18 mouse cellular contexts compared by ENCODE assay signal in the genomic region with DNA sequence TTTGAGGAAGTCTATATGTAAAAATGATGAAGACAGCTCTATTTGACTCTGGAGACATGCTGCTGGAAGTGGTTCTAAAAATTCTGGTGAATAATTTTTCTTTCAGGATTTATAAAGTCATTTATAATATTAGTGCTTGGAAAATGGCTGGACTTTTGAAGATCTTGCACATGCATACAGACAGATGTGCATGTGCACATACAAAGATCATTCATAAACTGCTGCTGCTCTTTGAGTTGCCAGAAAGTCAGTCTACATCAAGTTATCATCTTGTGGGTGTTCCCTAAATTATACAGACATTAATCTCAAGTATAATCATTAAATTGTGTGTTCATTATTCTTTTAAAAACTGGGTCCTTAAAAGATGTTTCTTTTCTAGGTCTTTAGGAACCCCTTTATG.
DNase-seq lines count a peak whose midpoint lies in the region; ATAC-seq and TF ChIP-seq lines count a peak whose summit lies in the region.
"Had no signal": no experiment of that assay in that cellular context is flagged by ENCODE, and none has a peak within 500 bp of the region (broad histone marks: within the 10 kb centered on the region; RNA-seq: fewer than 3 reads in every experiment).

No protein-coding gene starts in this region.

- peak overlapping the region; percentile 57; the same call in 1 of the 2 replicates for H3K27ac ChIP-seq in forebrain, embryonic 13.5 days
- no peak overlapping the region for H3K27ac ChIP-seq in forebrain, embryonic 11.5 days (ENCODE audit: low read depth, low read length)
- no peak overlapping the region for H3K27ac ChIP-seq in hindbrain, embryonic 11.5 days (ENCODE audit: low read depth, low read length)
- H3K27ac ChIP-seq in hindbrain, embryonic 12.5 days, result no peak overlapping the region
- H3K27ac ChIP-seq in midbrain, embryonic 11.5 days (ENCODE audit: low read depth, low read length), result no peak overlapping the region
- H3K27ac ChIP-seq in midbrain, postnatal 0 days (ENCODE audit: low read depth, low read length), result no peak overlapping the region
- no peak overlapping the region for H3K27ac ChIP-seq in neural tube, embryonic 12.5 days
- H3K27ac ChIP-seq: embryonic facial prominence, embryonic 10.5 days; heart, adult 2 months; heart, embryonic 15.5 days had no signal

- TF ChIP-seq CTCF in midbrain, postnatal 0 days (IDR thresholded peaks at IDR 0.05), result no peak

- ATAC-seq in forebrain, embryonic 13.5 days, result no peak; the same call in 1 of the 2 replicates
- no peak for ATAC-seq in forebrain, embryonic 11.5 days (replicated peaks; ENCODE audit: low FRiP score)
- peak; percentile 56; the same call in 1 of the 2 replicates for ATAC-seq in hindbrain, embryonic 11.5 days (ENCODE audit: low FRiP score)
- no peak for ATAC-seq in hindbrain, embryonic 12.5 days (ENCODE audit: low FRiP score)
- ATAC-seq in midbrain, embryonic 11.5 days (ENCODE audit: low FRiP score), result peak; percentile 24; the same call in 1 of the 2 replicates
- ATAC-seq in midbrain, postnatal 0 days (ENCODE audit: low FRiP score), result no peak
- ATAC-seq in neural tube, embryonic 12.5 days (ENCODE audit: low FRiP score, low read depth), result 0 out of 2 replicates have a peak, but pooled peaks have one; percentile 38
- ATAC-seq: CD4-positive, CD25-positive, alpha-beta regulatory T cell, adult 4 months had no signal

- DNase-seq in forebrain, embryonic 11.5 days (ENCODE audit: low spot score), result no peak
- no peak for DNase-seq in hindbrain, embryonic 11.5 days (ENCODE audit: low spot score)
- no peak for DNase-seq in midbrain, embryonic 11.5 days (ENCODE audit: low spot score, missing footprints)
- DNase-seq in midbrain, postnatal 0 days (ENCODE audit: low spot score), result no peak
- DNase-seq in neural tube, embryonic 10.5 days (ENCODE audit: extremely low spot score, low spot score), result no peak
- DNase-seq: adrenal gland, adult 8-10 months; adrenal gland, postnatal 36 days; B cell, adult 2 months; cerebellum, adult 2 months; gastrocnemius, postnatal 14 days; heart, adult 2 months had no signal

- no peak overlapping the region for H3K9ac ChIP-seq in forebrain, embryonic 13.5 days
- H3K9ac ChIP-seq in forebrain, embryonic 11.5 days (ENCODE audit: low read length), result no peak overlapping the region
- H3K9ac ChIP-seq in hindbrain, embryonic 11.5 days (ENCODE audit: low read depth, low read length), result no peak overlapping the region
- no peak overlapping the region for H3K9ac ChIP-seq in hindbrain, embryonic 12.5 days
- no peak overlapping the region for H3K9ac ChIP-seq in midbrain, embryonic 11.5 days (ENCODE audit: low read length)
- no peak overlapping the region for H3K9ac ChIP-seq in midbrain, postnatal 0 days (replicated peaks; ENCODE audit: low read length, poor library complexity, severe bottlenecking)
- H3K9ac ChIP-seq in neural tube, embryonic 12.5 days, result no peak overlapping the region
- H3K9ac ChIP-seq: heart, embryonic 15.5 days had no signal

- H3K4me3 ChIP-seq in forebrain, embryonic 13.5 days, result no peak overlapping the region
- no peak overlapping the region for H3K4me3 ChIP-seq in forebrain, embryonic 11.5 days (ENCODE audit: low read depth, low read length)
- H3K4me3 ChIP-seq in hindbrain, embryonic 11.5 days (ENCODE audit: low read depth, low read length), result no peak overlapping the region
- H3K4me3 ChIP-seq in hindbrain, embryonic 12.5 days, result no peak overlapping the region
- no peak overlapping the region for H3K4me3 ChIP-seq in midbrain, embryonic 11.5 days (ENCODE audit: low read depth, low read length)
- H3K4me3 ChIP-seq in midbrain, postnatal 0 days (ENCODE audit: low read depth, low read length), result no peak overlapping the region
- no peak overlapping the region for H3K4me3 ChIP-seq in neural tube, embryonic 12.5 days
- H3K4me3 ChIP-seq: embryonic facial prominence, embryonic 10.5 days; heart, adult 2 months; heart, embryonic 15.5 days had no signal

- peaks cover 17% of the 10 kb centered on the region for H3K4me1 ChIP-seq in forebrain, embryonic 13.5 days
- H3K4me1 ChIP-seq in forebrain, embryonic 11.5 days (replicated peaks; ENCODE audit: control insufficient read depth, insufficient read depth, low read length), result no peaks in the 10 kb centered on the region
- no peaks in the 10 kb centered on the region for H3K4me1 ChIP-seq in hindbrain, embryonic 11.5 days (replicated peaks; ENCODE audit: control insufficient read depth, insufficient read depth, low read length)
- H3K4me1 ChIP-seq in hindbrain, embryonic 12.5 days, result peaks cover 9% of the 10 kb centered on the region
- H3K4me1 ChIP-seq in midbrain, embryonic 11.5 days (ENCODE audit: control insufficient read depth, insufficient read depth, low read length), result peaks cover 7% of the 10 kb centered on the region
- H3K4me1 ChIP-seq in midbrain, postnatal 0 days (ENCODE audit: insufficient read depth, low read length), result no peaks in the 10 kb centered on the region
- H3K4me1 ChIP-seq in neural tube, embryonic 12.5 days, result no peaks in the 10 kb centered on the region

- H3K4me2 ChIP-seq in forebrain, embryonic 13.5 days, result no peak overlapping the region
- H3K4me2 ChIP-seq in forebrain, embryonic 11.5 days (ENCODE audit: low read depth, low read length, severe bottlenecking), result no peak overlapping the region
- H3K4me2 ChIP-seq in hindbrain, embryonic 11.5 days (replicated peaks; ENCODE audit: low read depth, low read length), result no peak overlapping the region
- H3K4me2 ChIP-seq in hindbrain, embryonic 12.5 days (replicated peaks), result no peak overlapping the region
- H3K4me2 ChIP-seq in midbrain, embryonic 11.5 days, result no peak overlapping the region
- no peak overlapping the region for H3K4me2 ChIP-seq in midbrain, postnatal 0 days (ENCODE audit: low read depth, low read length, poor library complexity, severe bottlenecking)
- no peak overlapping the region for H3K4me2 ChIP-seq in neural tube, embryonic 12.5 days (replicated peaks)

- H3K27me3 ChIP-seq in forebrain, embryonic 13.5 days, result no peaks in the 10 kb centered on the region
- H3K27me3 ChIP-seq in forebrain, embryonic 11.5 days (ENCODE audit: control insufficient read depth, insufficient read depth, low read length), result no peaks in the 10 kb centered on the region
- H3K27me3 ChIP-seq in hindbrain, embryonic 11.5 days (ENCODE audit: control insufficient read depth, insufficient read depth, low read length), result no peaks in the 10 kb centered on the region
- H3K27me3 ChIP-seq in hindbrain, embryonic 12.5 days, result no peaks in the 10 kb centered on the region
- no peaks in the 10 kb centered on the region for H3K27me3 ChIP-seq in midbrain, embryonic 11.5 days (ENCODE audit: control insufficient read depth, insufficient read depth, low read length)
- no peaks in the 10 kb centered on the region for H3K27me3 ChIP-seq in midbrain, postnatal 0 days (ENCODE audit: insufficient read depth, low read length)
- H3K27me3 ChIP-seq in neural tube, embryonic 12.5 days (replicated peaks), result no peaks in the 10 kb centered on the region
- H3K27me3 ChIP-seq: heart, embryonic 15.5 days had no signal

- H3K36me3 ChIP-seq in forebrain, embryonic 13.5 days (ENCODE audit: poor library complexity, severe bottlenecking), result no peaks in the 10 kb centered on the region
- no peaks in the 10 kb centered on the region for H3K36me3 ChIP-seq in forebrain, embryonic 11.5 days (ENCODE audit: control insufficient read depth, insufficient read depth, low read length)
- H3K36me3 ChIP-seq in hindbrain, embryonic 11.5 days (ENCODE audit: control insufficient read depth, insufficient read depth, low read length), result no peaks in the 10 kb centered on the region
- H3K36me3 ChIP-seq in hindbrain, embryonic 12.5 days, result no peaks in the 10 kb centered on the region
- H3K36me3 ChIP-seq in midbrain, embryonic 11.5 days (ENCODE audit: control insufficient read depth, insufficient read depth, low read length), result no peaks in the 10 kb centered on the region
- no peaks in the 10 kb centered on the region for H3K36me3 ChIP-seq in midbrain, postnatal 0 days (ENCODE audit: insufficient read depth, low read length)
- no peaks in the 10 kb centered on the region for H3K36me3 ChIP-seq in neural tube, embryonic 12.5 days
- H3K36me3 ChIP-seq: embryonic facial prominence, embryonic 10.5 days; G1E; heart, embryonic 15.5 days had no signal

- H3K9me3 ChIP-seq in forebrain, embryonic 13.5 days (replicated peaks), result no peaks in the 10 kb centered on the region
- H3K9me3 ChIP-seq in forebrain, embryonic 11.5 days (ENCODE audit: control insufficient read depth, low read length), result no peaks in the 10 kb centered on the region
- no peaks in the 10 kb centered on the region for H3K9me3 ChIP-seq in hindbrain, embryonic 11.5 days (ENCODE audit: control insufficient read depth, low read length)
- H3K9me3 ChIP-seq in hindbrain, embryonic 12.5 days (replicated peaks), result no peaks in the 10 kb centered on the region
- H3K9me3 ChIP-seq in midbrain, embryonic 11.5 days (ENCODE audit: control insufficient read depth, low read length), result no peaks in the 10 kb centered on the region
- H3K9me3 ChIP-seq in midbrain, postnatal 0 days (ENCODE audit: low read length), result no peaks in the 10 kb centered on the region
- no peaks in the 10 kb centered on the region for H3K9me3 ChIP-seq in neural tube, embryonic 12.5 days
- H3K9me3 ChIP-seq: embryonic facial prominence, embryonic 10.5 days; G1E; heart, embryonic 15.5 days had no signal

Comparison
In these comparisons a context has a peak if more than half of its experiments do, and no peak if none do; other contexts are left out.
1. ATAC-seq: peak in hindbrain, embryonic 11.5 days (single experiment), midbrain, embryonic 11.5 days (single experiment) and neural tube, embryonic 12.5 days (single experiment); none in forebrain, embryonic 13.5 days (single experiment), forebrain, embryonic 11.5 days (single experiment), hindbrain, embryonic 12.5 days (single experiment) and midbrain, postnatal 0 days (single experiment).